Mouse (Mus musculus) myocyte (in vitro differentiated cells): Measurements from ENCODE around the gene C3. TPM values are rescaled to one million over a fixed set of nuclear protein-coding genes. Genes with fewer than 3 reads are reported as not detected.

Experiments
- H3K27me3 ChIP-seq: one replicate; pipeline ENCODE4 v1.6.1; 2011; ENCODE audit not compliant: control insufficient read depth, insufficient read depth, insufficient read length
- H3K36me3 ChIP-seq: one replicate; pipeline ENCODE4 v1.6.1; 2011; ENCODE audit not compliant: control insufficient read depth, insufficient read depth
- H3K4me2 ChIP-seq: one replicate; pipeline ENCODE4 v1.6.1; 2011; ENCODE audit warnings: low read depth, control low read depth
- H3K4me3 ChIP-seq: one replicate; pipeline ENCODE4 v1.5.1; 2011; ENCODE audit warnings: mild to moderate bottlenecking, control low read depth, moderate library complexity
- H3K79me2 ChIP-seq: one replicate; pipeline ENCODE4 v1.6.1; 2011; ENCODE audit not compliant: control insufficient read depth, insufficient read depth
- H3ac ChIP-seq: one replicate; pipeline ENCODE4 v1.6.1; 2011; ENCODE audit not compliant: control insufficient read depth, insufficient read length
- CEBPB ChIP-seq: IDR thresholded peaks from 2 replicates; pipeline ENCODE4 v1.6.1; 2011; ENCODE audit warnings: mild to moderate bottlenecking, moderate library complexity; ENCODE audit not compliant: poor library complexity, insufficient read depth, severe bottlenecking
- E2F4 ChIP-seq: IDR thresholded peaks from one replicate; pipeline ENCODE4 v1.6.1; 2011; ENCODE audit warnings: mild to moderate bottlenecking, control low read depth, moderate library complexity; ENCODE audit not compliant: insufficient read depth
- MAX ChIP-seq: IDR thresholded peaks from one replicate; pipeline ENCODE4 v1.6.1; 2011; ENCODE audit warnings: low read depth, mild to moderate bottlenecking, control low read depth
- MYOD1 ChIP-seq, 3 experiments: IDR thresholded peaks; one replicate each; pipeline ENCODE4 v1.6.1; 2011; ENCODE audit warnings: control low read depth in 2 of 3, low read depth in 2 of 3, mild to moderate bottlenecking in 2 of 3, moderate library complexity in 1 of 3; ENCODE audit not compliant: insufficient read length in 2 of 3, control insufficient read depth in 1 of 3
- MYOG ChIP-seq, 3 experiments: IDR thresholded peaks; one replicate each; pipeline ENCODE4 v1.6.1; 2011; ENCODE audit warnings: control low read depth in 2 of 3, low read depth in 2 of 3, mild to moderate bottlenecking in 2 of 3; ENCODE audit not compliant: insufficient read length in 2 of 3, control insufficient read depth in 1 of 3, insufficient read depth in 1 of 3
- POLR2A ChIP-seq: IDR thresholded peaks from one replicate; pipeline ENCODE4 v1.6.1; 2011; ENCODE audit warnings: low read depth, mild to moderate bottlenecking, control low read depth, moderate library complexity; ENCODE audit not compliant: insufficient read length
- POLR2AphosphoS2 ChIP-seq: IDR thresholded peaks from one replicate; pipeline ENCODE4 v1.6.1; 2011; ENCODE audit warnings: low read depth, control low read depth; ENCODE audit not compliant: insufficient read length
- REST ChIP-seq: IDR thresholded peaks from one replicate; pipeline ENCODE4 v1.6.1; 2011; ENCODE audit warnings: mild to moderate bottlenecking, control low read depth, moderate library complexity; ENCODE audit not compliant: insufficient read depth, insufficient read length
- SRF ChIP-seq: IDR thresholded peaks from one replicate; pipeline ENCODE4 v1.6.1; 2011; ENCODE audit warnings: low read depth; ENCODE audit not compliant: control insufficient read depth, insufficient read length
- TCF12 ChIP-seq: IDR thresholded peaks from one replicate; pipeline ENCODE4 v1.6.1; 2011; ENCODE audit warnings: mild to moderate bottlenecking, control low read depth; ENCODE audit not compliant: poor library complexity, insufficient read depth, severe bottlenecking
- TCF3 ChIP-seq: IDR thresholded peaks from one replicate; pipeline ENCODE4 v1.6.1; 2011; ENCODE audit warnings: low read depth, control low read depth; ENCODE audit not compliant: insufficient read length
- USF1 ChIP-seq: IDR thresholded peaks from one replicate; pipeline ENCODE4 v1.6.1; 2011; ENCODE audit warnings: low read depth, mild to moderate bottlenecking, control low read depth, moderate library complexity
- polyA plus RNA-seq: library from polyadenylated mRNA; unstranded; fragments of >200 nt; fragmentation: generic; extraction: Trizol; gene quantifications from one replicate; pipeline ENCODE4 v1.2.1, GENCODE M21; 2012; ENCODE audit warnings: missing spikeins

Gene C3
- polyA plus RNA-seq, 1 experiment, result 0.12 TPM

- Histone ChIP-seq H3K36me3 (no peaks in the 10 kb centered on the region), H3ac (no peak overlapping the region), H3K4me3 (no peak overlapping the region), H3K27me3 (peaks cover 9% of the 10 kb centered on the region), H3K79me2 (no peaks in the 10 kb centered on the region), H3K4me2 (no peak overlapping the region)
- TF ChIP-seq CEBPB (no peak), MAX (no peak), POLR2A (no peak), REST (no peak), USF1 (no peak), TCF3 (no peak)
Measured at GRCm38 (mm10) chr17:57273846-57274245, 45.9 kb upstream of the C3 start.

GRCm38 (mm10) chr17:57271301-57271700 lies 43.4 kb upstream of the C3 start:
- Histone ChIP-seq H3K4me3 (no peak overlapping the region), H3K36me3 (no peaks in the 10 kb centered on the region), H3ac (no peak overlapping the region), H3K27me3 (no peaks in the 10 kb centered on the region), H3K79me2 (no peaks in the 10 kb centered on the region), H3K4me2 (no peak overlapping the region)
- no peak for TF ChIP-seq TCF12
- TF ChIP-seq SRF, result no peak

DNA sequence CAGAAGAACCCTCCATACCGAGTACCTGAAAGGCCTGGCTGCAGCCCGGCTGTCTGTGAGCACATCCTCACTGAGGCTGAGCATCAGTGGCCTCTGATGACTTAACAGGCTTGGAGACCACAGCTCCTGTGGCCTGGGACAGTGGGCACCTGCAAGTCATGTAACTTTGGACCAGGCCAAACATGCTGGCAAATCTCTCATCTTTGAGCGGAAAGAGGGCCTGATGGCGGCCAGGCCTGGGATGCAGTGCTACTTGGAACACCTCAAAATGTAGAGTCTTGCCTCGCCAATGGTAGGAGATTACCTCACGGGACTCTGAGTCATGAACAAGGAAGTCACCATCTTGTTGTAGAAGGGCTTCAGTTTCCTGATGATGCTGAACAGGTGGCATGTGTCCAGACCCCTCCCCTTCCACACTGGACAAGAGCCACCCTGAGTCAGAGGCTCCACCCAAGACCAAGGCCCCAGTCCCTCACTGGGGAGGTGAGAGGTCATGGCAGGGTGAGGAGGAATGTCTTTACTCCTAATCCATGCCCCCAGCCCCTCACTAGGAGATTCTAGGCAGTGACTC lies 39.7 kb upstream of the C3 start:
- Histone ChIP-seq H3K79me2 (no peaks in the 10 kb centered on the region), H3K36me3 (no peaks in the 10 kb centered on the region), H3K27me3 (no peaks in the 10 kb centered on the region), H3K4me2 (no peak overlapping the region), H3K4me3 (no peak overlapping the region), H3ac (no peak overlapping the region)
- TF ChIP-seq E2F4 (no peak), TCF3 (no peak), POLR2A (no peak), CEBPB (no peak), USF1 (no peak), MYOD1 (IDR thresholded peaks at IDR 0.05; ENCODE audit: control insufficient read depth in 1 of 3, insufficient read length in 2 of 3, low read depth in 2 of 3) (no peak), REST (no peak), POLR2AphosphoS2 (no peak), MAX (no peak), SRF (no peak)

DNA sequence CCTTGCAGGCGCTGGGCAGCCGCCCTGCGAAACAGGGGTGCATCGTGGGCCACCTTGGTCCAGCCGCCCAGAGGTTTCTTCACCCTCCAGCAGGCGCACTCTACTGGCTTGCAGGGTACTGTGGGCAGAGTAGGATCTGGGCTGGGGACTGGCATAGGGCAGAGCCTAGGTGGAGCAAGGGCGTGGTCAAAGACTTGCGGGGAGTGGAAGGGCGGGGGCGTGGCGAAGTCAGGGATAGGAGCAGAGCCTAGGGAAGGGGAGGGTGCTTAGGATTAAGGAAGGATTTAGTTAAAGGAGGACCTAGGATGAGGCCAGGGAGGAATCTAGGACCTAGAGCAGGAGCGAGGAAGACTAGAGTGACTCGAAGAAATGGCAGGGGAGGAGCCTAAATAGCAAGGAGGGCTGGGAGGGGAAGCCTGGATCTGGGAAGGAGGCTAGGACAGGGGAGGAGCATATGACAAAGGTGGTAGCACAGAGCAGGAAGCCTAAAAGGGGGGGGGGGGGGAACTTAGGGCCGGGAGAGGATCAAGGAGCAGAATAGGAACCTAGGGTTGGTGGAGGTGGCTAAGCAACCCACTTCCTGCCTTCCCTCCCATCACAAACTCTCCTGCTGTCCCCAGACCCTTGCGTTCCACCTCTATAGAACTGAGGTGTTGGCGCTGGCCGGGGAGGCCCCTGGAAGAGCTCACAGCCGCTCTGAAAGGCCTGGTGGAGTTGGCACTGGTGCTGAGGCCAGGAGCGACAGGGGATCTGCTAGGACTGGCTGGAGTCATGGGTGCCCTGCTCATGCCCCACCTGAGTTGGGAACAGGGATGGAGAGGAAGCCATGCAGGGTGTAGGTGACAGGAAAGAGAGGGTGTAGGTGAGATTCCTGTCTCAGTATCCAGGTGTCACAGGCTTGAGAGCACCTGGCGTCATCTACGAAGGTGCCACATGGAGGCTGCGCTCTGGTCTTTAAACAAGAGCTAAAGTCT lies 37.3 kb upstream of the C3 start:
- H3K79me2 ChIP-seq, result no peaks in the 10 kb centered on the region
- no peak overlapping the region for H3K4me2 ChIP-seq
- H3K27me3 ChIP-seq, result no peaks in the 10 kb centered on the region
- H3K36me3 ChIP-seq, result no peaks in the 10 kb centered on the region
- no peak overlapping the region for H3ac ChIP-seq
- no peak overlapping the region for H3K4me3 ChIP-seq
- no peak for TF ChIP-seq E2F4
- TF ChIP-seq MYOD1 (IDR thresholded peaks at IDR 0.05; ENCODE audit: control insufficient read depth in 1 of 3, insufficient read length in 2 of 3, low read depth in 2 of 3), result no peak
- TF ChIP-seq TCF12, result no peak
- no peak for TF ChIP-seq POLR2AphosphoS2
- no peak for TF ChIP-seq POLR2A
- TF ChIP-seq REST, result no peak
- no peak for TF ChIP-seq TCF3
- TF ChIP-seq CEBPB, result no peak
- no peak for TF ChIP-seq MAX
- no peak for TF ChIP-seq SRF
- TF ChIP-seq USF1, result no peak
- TF ChIP-seq MYOG (IDR thresholded peaks at IDR 0.05; ENCODE audit: control insufficient read depth in 1 of 3, insufficient read depth in 1 of 3, insufficient read length in 2 of 3, low read depth in 2 of 3), result no peak

DNA sequence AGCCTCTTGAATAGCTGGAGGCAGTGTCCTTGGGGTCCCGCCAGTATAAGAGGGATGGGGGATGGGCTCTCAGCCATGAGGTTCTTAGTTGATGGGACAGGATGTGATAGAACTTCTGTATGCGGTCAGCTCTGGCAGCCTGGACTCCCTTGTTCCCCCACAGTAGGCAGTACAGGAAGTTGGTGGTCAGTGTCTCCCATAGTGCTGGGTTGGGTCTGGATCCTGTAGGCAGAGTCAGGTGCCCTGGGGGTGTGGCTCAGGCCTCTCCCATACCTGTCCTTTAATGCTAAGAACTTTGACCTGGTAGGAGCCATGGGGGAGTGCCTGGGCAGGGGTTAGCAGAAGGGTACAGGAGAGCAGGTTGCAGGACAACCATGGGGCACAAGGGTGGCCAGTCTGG lies 36.2 kb upstream of the C3 start:
- Histone ChIP-seq H3K4me3 (no peak overlapping the region), H3K79me2 (no peaks in the 10 kb centered on the region), H3K4me2 (no peak overlapping the region), H3K36me3 (no peaks in the 10 kb centered on the region), H3ac (no peak overlapping the region), H3K27me3 (no peaks in the 10 kb centered on the region)
- TF ChIP-seq E2F4 (no peak), SRF (no peak), TCF12 (no peak), POLR2AphosphoS2 (no peak), TCF3 (no peak), CEBPB (no peak), POLR2A (no peak), MYOG (IDR thresholded peaks at IDR 0.05; ENCODE audit: control insufficient read depth in 1 of 3, insufficient read depth in 1 of 3, insufficient read length in 2 of 3, low read depth in 2 of 3) (no peak), REST (no peak), MYOD1 (IDR thresholded peaks at IDR 0.05; ENCODE audit: control insufficient read depth in 1 of 3, insufficient read length in 2 of 3, low read depth in 2 of 3) (no peak), USF1 (no peak), MAX (no peak)
